Mouse (Mus musculus): ENCODE measurements around the gene Dnajc5g. TPM values are rescaled to one million over a fixed set of nuclear protein-coding genes. Genes with fewer than 3 reads are reported as not detected.
A peak's percentile ranks its signal among the peaks of the same experiment; 100 is the strongest.

Dnajc5g gene
- polyA plus RNA-seq, 1 experiment from 2014 or later, result not detected

DNA sequence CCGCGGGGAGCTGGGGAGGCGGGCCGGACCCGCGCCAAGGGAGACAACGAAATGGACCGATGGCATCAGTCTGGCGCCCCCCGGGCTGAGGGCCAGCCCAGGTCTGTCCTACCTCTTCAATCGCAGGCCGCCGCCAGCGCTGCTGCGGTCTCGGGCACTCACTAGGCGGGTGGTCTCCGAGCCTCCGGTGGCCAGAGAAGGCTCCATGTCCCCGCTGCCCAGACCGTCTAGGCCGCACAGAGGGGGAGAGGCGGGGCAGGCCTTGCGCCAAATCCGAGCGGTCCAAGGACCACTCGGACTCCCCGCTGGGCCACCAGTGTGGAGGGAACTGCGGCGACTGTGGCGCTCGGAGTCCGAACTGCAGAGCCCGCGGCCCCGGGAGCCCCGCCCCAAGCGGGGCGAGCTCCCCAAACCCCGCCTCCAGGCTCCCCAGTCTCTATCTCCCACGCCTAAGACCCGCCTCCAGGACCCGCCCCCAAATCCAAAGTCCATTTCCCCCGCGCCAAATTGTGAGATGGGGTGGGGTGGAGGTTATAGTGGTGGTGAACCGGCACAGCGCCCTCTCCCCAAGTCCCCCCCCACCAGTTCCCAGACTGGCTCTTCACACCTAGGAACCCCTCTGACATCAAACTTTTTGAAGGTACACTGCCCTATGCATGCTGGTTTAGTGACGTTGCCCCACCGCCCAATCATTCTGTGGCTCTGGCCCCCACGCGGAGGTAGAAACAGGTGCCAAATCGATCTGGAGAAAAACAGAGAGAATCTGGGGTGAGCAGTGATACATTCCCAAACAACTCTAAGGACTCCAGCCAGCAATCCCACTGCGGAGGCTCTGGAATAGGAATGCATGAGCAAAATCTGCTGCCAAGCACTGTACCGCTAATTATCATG, 12.7 kb upstream of the Dnajc5g start:
- Histone ChIP-seq H3K4me3 (ENCODE audit: low read depth, low read length) (peak overlapping the region; percentile 36), H3K27ac (replicated peaks; ENCODE audit: low read depth, low read length) (no peak overlapping the region), H3K9ac (replicated peaks; ENCODE audit: low read length) (peak overlapping the region; percentile 22; the same call in 1 of the 2 replicates), H3K36me3 (replicated peaks; ENCODE audit: control insufficient read depth, insufficient read depth, low read depth, low read length) (no peaks in the 10 kb centered on the region), H3K4me2 (ENCODE audit: low read depth, low read length) (peak overlapping the region; percentile 55), H3K4me1 (ENCODE audit: control insufficient read depth, insufficient read depth, low read length) (peaks cover 4% of the 10 kb centered on the region), H3K27me3 (ENCODE audit: control insufficient read depth, insufficient read depth, low read length) (peaks cover 83% of the 10 kb centered on the region), H3K9me3 (replicated peaks; ENCODE audit: control insufficient read depth, low read length) (no peaks in the 10 kb centered on the region)
- under 1% methylated on average over 47 of the region's 54 CpGs for WGBS
- DNase-seq (ENCODE audit: low spot score) (no peak), ATAC-seq (replicated peaks; ENCODE audit: insufficient number of reproducible peaks, low FRiP score, low TSS enrichment, low read depth) (peak; percentile 49; the same call in 1 of the 2 replicates)

DNA sequence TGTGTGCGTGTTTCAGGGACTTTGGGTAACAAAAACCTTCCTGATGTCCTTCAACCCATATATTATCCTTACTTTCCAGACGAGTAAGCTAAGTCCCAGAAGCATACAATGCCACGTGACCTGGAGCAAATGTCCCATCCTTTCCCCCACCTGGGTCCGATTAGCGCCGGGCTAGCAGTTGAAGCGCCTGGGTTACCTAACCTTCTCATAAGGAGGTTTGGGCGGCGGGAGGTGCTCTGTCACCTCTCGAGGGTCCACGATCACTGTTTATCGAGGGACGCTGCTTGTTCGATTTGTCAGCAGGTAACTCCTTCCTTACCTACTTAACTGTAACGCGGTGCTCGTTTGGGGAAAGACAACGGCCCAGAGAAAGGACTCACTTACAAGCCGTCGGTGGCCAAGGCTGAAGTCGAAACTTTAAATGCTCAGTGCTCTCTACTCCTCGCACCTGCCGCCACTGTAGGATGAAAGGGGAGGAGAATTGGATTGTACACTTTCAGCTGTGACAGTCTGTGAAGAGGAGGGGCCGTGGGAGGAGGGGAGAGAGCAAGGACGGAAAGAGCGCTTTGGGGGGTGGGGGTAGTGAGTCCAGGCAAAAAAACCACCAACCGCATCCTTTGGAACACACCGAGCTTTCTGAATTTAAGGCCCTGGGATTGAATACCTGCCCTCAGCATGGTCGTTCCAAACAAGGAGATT, 11.8 kb upstream of the Dnajc5g start:
- Histone ChIP-seq H3K36me3 (replicated peaks; ENCODE audit: control insufficient read depth, insufficient read depth, low read depth, low read length) (no peaks in the 10 kb centered on the region), H3K4me1 (ENCODE audit: control insufficient read depth, insufficient read depth, low read length) (peaks cover 4% of the 10 kb centered on the region), H3K9me3 (replicated peaks; ENCODE audit: control insufficient read depth, low read length) (no peaks in the 10 kb centered on the region), H3K9ac (replicated peaks; ENCODE audit: low read length) (no peak overlapping the region), H3K27ac (replicated peaks; ENCODE audit: low read depth, low read length) (no peak overlapping the region), H3K27me3 (ENCODE audit: control insufficient read depth, insufficient read depth, low read length) (peaks cover 80% of the 10 kb centered on the region), H3K4me3 (ENCODE audit: low read depth, low read length) (peak overlapping the region; percentile 12), H3K4me2 (ENCODE audit: low read depth, low read length) (peak overlapping the region; percentile 13)
- DNase-seq (ENCODE audit: low spot score) (peak; percentile 62), ATAC-seq (replicated peaks; ENCODE audit: insufficient number of reproducible peaks, low FRiP score, low TSS enrichment, low read depth) (no peak)
- WGBS, result 2% methylated on average over 29 of the region's 29 CpGs

GRCm38 (mm10) chr5:31094799-31095691, 11.0 kb upstream of the Dnajc5g start:
- no peak for ATAC-seq (replicated peaks; ENCODE audit: insufficient number of reproducible peaks, low FRiP score, low TSS enrichment, low read depth)
- no peak for DNase-seq (ENCODE audit: low spot score)

GRCm38 (mm10) chr5:31095711-31096480, 10.2 kb upstream of the Dnajc5g start:
- no peak for DNase-seq (ENCODE audit: low spot score)
- no peaks in the 10 kb centered on the region for H3K9me3 ChIP-seq (replicated peaks; ENCODE audit: control insufficient read depth, low read length)
- H3K4me2 ChIP-seq (ENCODE audit: low read depth, low read length), result no peak overlapping the region
- no peak overlapping the region for H3K27ac ChIP-seq (replicated peaks; ENCODE audit: low read depth, low read length)
- H3K27me3 ChIP-seq (ENCODE audit: control insufficient read depth, insufficient read depth, low read length), result peaks cover 63% of the 10 kb centered on the region
- no peak overlapping the region for H3K4me3 ChIP-seq (ENCODE audit: low read depth, low read length)
- H3K9ac ChIP-seq (replicated peaks; ENCODE audit: low read length), result no peak overlapping the region
- peaks cover 4% of the 10 kb centered on the region for H3K4me1 ChIP-seq (ENCODE audit: control insufficient read depth, insufficient read depth, low read length)
- H3K36me3 ChIP-seq (replicated peaks; ENCODE audit: control insufficient read depth, insufficient read depth, low read depth, low read length), result no peaks in the 10 kb centered on the region
- ATAC-seq (replicated peaks; ENCODE audit: insufficient number of reproducible peaks, low FRiP score, low TSS enrichment, low read depth), result no peak
- 23% methylated on average over 11 of the region's 11 CpGs for WGBS

More at GRCm38 (mm10) chr5:31094799-31095691, 11.0 kb upstream of the Dnajc5g start:
- no peak overlapping the region for H3K9ac ChIP-seq (replicated peaks; ENCODE audit: low read length)
- H3K27ac ChIP-seq (replicated peaks; ENCODE audit: low read depth, low read length), result no peak overlapping the region
- H3K4me2 ChIP-seq (ENCODE audit: low read depth, low read length), result peak overlapping the region; percentile 29
- H3K4me3 ChIP-seq (ENCODE audit: low read depth, low read length), result peak overlapping the region; percentile 12
- peaks cover 4% of the 10 kb centered on the region for H3K4me1 ChIP-seq (ENCODE audit: control insufficient read depth, insufficient read depth, low read length)
- peaks cover 72% of the 10 kb centered on the region for H3K27me3 ChIP-seq (ENCODE audit: control insufficient read depth, insufficient read depth, low read length)
- WGBS, result under 1% methylated on average over 59 of the region's 59 CpGs
- no peaks in the 10 kb centered on the region for H3K36me3 ChIP-seq (replicated peaks; ENCODE audit: control insufficient read depth, insufficient read depth, low read depth, low read length)
- H3K9me3 ChIP-seq (replicated peaks; ENCODE audit: control insufficient read depth, low read length), result no peaks in the 10 kb centered on the region

- WGBS, result 89% methylated on average over 18 of the region's 18 CpGs
- H3K4me3 ChIP-seq (ENCODE audit: low read depth, low read length), result no peak within 1 kb of the TSS
- H3K9ac ChIP-seq (replicated peaks; ENCODE audit: low read length), result no peak within 1 kb of the TSS
- no peaks in the 10 kb centered on the region for H3K9me3 ChIP-seq (replicated peaks; ENCODE audit: control insufficient read depth, low read length)
- no peak within 1 kb of the TSS for H3K4me2 ChIP-seq (ENCODE audit: low read depth, low read length)
- ATAC-seq (replicated peaks; ENCODE audit: insufficient number of reproducible peaks, low FRiP score, low TSS enrichment, low read depth) (no peak), DNase-seq (ENCODE audit: low spot score) (no peak)
- no peak within 1 kb of the TSS for H3K27ac ChIP-seq (replicated peaks; ENCODE audit: low read depth, low read length)
- no peaks in the 10 kb centered on the region for H3K27me3 ChIP-seq (ENCODE audit: control insufficient read depth, insufficient read depth, low read length)
- no peaks in the 10 kb centered on the region for H3K36me3 ChIP-seq (replicated peaks; ENCODE audit: control insufficient read depth, insufficient read depth, low read depth, low read length)
- no peaks in the 10 kb centered on the region for H3K4me1 ChIP-seq (ENCODE audit: control insufficient read depth, insufficient read depth, low read length)
These were observed 2.0 kb downstream of the Dnajc5g start, which contains the start of gene Slc30a3 for GRCm38 (mm10) chr5:31108000-31108490. Gene Slc30a3, minus strand, starts transcription at chr5:31108237.

- Histone ChIP-seq H3K4me2 (ENCODE audit: low read depth, low read length) (no peak overlapping the region), H3K4me1 (ENCODE audit: control insufficient read depth, insufficient read depth, low read length) (no peaks in the 10 kb centered on the region), H3K9ac (replicated peaks; ENCODE audit: low read length) (no peak overlapping the region), H3K9me3 (replicated peaks; ENCODE audit: control insufficient read depth, low read length) (no peaks in the 10 kb centered on the region), H3K27me3 (ENCODE audit: control insufficient read depth, insufficient read depth, low read length) (no peaks in the 10 kb centered on the region), H3K27ac (replicated peaks; ENCODE audit: low read depth, low read length) (no peak overlapping the region), H3K4me3 (ENCODE audit: low read depth, low read length) (no peak overlapping the region), H3K36me3 (replicated peaks; ENCODE audit: control insufficient read depth, insufficient read depth, low read depth, low read length) (no peaks in the 10 kb centered on the region)
- 40% methylated on average over 7 of the region's 7 CpGs for WGBS
- peak; percentile 18 for DNase-seq (ENCODE audit: low spot score)
- ATAC-seq (replicated peaks; ENCODE audit: insufficient number of reproducible peaks, low FRiP score, low TSS enrichment, low read depth), result no peak
These were observed 4.7 kb downstream of the Dnajc5g start for GRCm38 (mm10) chr5:31110781-31111180.

DNA sequence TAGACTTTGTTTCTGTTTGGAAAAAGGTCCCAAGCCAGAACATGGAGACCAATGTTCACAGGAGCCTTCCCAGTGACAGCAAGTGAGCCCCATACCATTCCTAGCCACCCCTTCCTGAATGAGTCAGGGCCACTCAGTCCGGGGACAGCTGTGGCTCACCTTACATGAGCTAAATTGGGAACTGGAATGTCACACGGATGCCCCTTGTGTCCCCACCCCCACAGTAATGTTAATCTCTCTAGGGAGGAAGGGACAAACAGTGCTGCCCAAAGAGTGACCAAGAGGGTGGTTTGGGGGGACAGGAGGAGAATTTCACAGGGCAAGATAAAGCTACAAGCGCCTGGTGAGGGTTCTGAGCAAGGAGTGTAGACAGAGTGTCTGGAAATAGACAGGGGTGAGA, 10.3 kb downstream of the Dnajc5g start, which contains the start of gene Trim54:
TSS of gene Trim54 (plus strand) at position 359 of the 400 bp plus-strand sequence.
- WGBS, result 42% methylated on average over 3 of the region's 3 CpGs

More for the DNA sequence above, 10.3 kb downstream of the Dnajc5g start, which contains the start of gene Trim54:
- ATAC-seq (replicated peaks; ENCODE audit: insufficient number of reproducible peaks, low FRiP score, low TSS enrichment, low read depth) (no peak), DNase-seq (ENCODE audit: low spot score) (no peak)
- H3K9me3 ChIP-seq (replicated peaks; ENCODE audit: control insufficient read depth, low read length), result no peaks in the 10 kb centered on the region
- H3K9ac ChIP-seq (replicated peaks; ENCODE audit: low read length), result no peak within 1 kb of the TSS
- no peaks in the 10 kb centered on the region for H3K36me3 ChIP-seq (replicated peaks; ENCODE audit: control insufficient read depth, insufficient read depth, low read depth, low read length)
- H3K27ac ChIP-seq (replicated peaks; ENCODE audit: low read depth, low read length), result no peak within 1 kb of the TSS
- no peak within 1 kb of the TSS for H3K4me3 ChIP-seq (ENCODE audit: low read depth, low read length)
- H3K27me3 ChIP-seq (ENCODE audit: control insufficient read depth, insufficient read depth, low read length), result no peaks in the 10 kb centered on the region
- H3K4me2 ChIP-seq (ENCODE audit: low read depth, low read length), result no peak within 1 kb of the TSS
- no peaks in the 10 kb centered on the region for H3K4me1 ChIP-seq (ENCODE audit: control insufficient read depth, insufficient read depth, low read length)

Data from embryonic facial prominence, embryonic 11.5 days (tissue).